Mouse (Mus musculus) olfactory bulb, adult 2 months (tissue): ENCODE results near the gene Rab4b. TPM values are rescaled to one million over a fixed set of nuclear protein-coding genes. Genes with fewer than 3 reads are reported as not detected.
A peak's percentile ranks its signal among the peaks of the same experiment; 100 is the strongest.

Source experiments
- H3K27ac ChIP-seq: fragments of 200-500 bp; 2 replicates; pipeline ENCODE4 v1.5.1; 2012; ENCODE audit warnings: low read depth, low read length; ENCODE audit not compliant: insufficient read depth
- H3K4me1 ChIP-seq: fragments of 200-500 bp; 2 replicates; pipeline ENCODE4 v1.6.1; 2012; ENCODE audit warnings: low read length; ENCODE audit not compliant: control insufficient read depth, insufficient read depth
- H3K4me3 ChIP-seq: fragments of 200-500 bp; 2 replicates; pipeline ENCODE4 v1.5.1; 2012; ENCODE audit warnings: mild to moderate bottlenecking, low read depth, low read length, moderate library complexity; ENCODE audit not compliant: insufficient read depth
- CTCF ChIP-seq: fragments of 200-500 bp; IDR thresholded peaks from 2 replicates; pipeline ENCODE4 v1.5.1; 2012; ENCODE audit warnings: low read depth, mild to moderate bottlenecking, low read length, moderate library complexity; ENCODE audit not compliant: insufficient read depth
- POLR2A ChIP-seq: fragments of 200-500 bp; IDR thresholded peaks from 2 replicates; pipeline ENCODE4 v1.6.1; 2012; ENCODE audit warnings: mild to moderate bottlenecking, low read depth, low read length, moderate library complexity; ENCODE audit not compliant: insufficient read depth
- WGBS: fragments of 180-500 bp; shearing (Covaris S2); methylation state at CpG from one replicate; pipeline ENCODE4 v1.1.7; 2018; 5-methylcytosine and 5-hydroxymethylcytosine counted together
- polyA plus RNA-seq: library from polyadenylated mRNA; stranded (reverse); fragments of >200 nt; gene quantifications from 2 replicates; pipeline ENCODE4 v1.2.4, GENCODE M21; 2012; ENCODE audit warnings: low replicate concordance; ENCODE audit not compliant: missing spikeins, insufficient read depth, insufficient read length

Gene Rab4b
- polyA plus RNA-seq, 1 experiment = not detected

- H3K27ac ChIP-seq = no peak overlapping the region
- WGBS = 95% methylated on average over 5 of the region's 5 CpGs
- no peak overlapping the region for H3K4me3 ChIP-seq
These were observed 13.7 kb upstream of the Rab4b start for GRCm38 (mm10) chr7:27192434-27192833.

GRCm38 (mm10) chr7:27189271-27189931 is 10.7 kb upstream of the Rab4b start:
- no peak overlapping the region for H3K27ac ChIP-seq
- 95% methylated on average over 10 of the region's 10 CpGs for WGBS
- peaks cover 7% of the 10 kb centered on the region; the same call in 1 of the 2 replicates for H3K4me1 ChIP-seq
- TF ChIP-seq CTCF (no peak), POLR2A (no peak)
- no peak overlapping the region for H3K4me3 ChIP-seq

More at GRCm38 (mm10) chr7:27192434-27192833, 13.7 kb upstream of the Rab4b start:
- TF ChIP-seq POLR2A (no peak), CTCF (no peak)
- peaks cover 9% of the 10 kb centered on the region for H3K4me1 ChIP-seq

- H3K4me3 ChIP-seq = no peak overlapping the region
- H3K4me1 ChIP-seq = no peaks in the 10 kb centered on the region
- no peak for TF ChIP-seq POLR2A
- TF ChIP-seq CTCF = no peak
- 86% methylated on average over 5 of the region's 5 CpGs for WGBS
- no peak overlapping the region for H3K27ac ChIP-seq
These were observed 7.3 kb upstream of the Rab4b start for GRCm38 (mm10) chr7:27185986-27186385.

- 63% methylated on average over 3 of the region's 3 CpGs for WGBS
- no peak for TF ChIP-seq POLR2A
- TF ChIP-seq CTCF = no peak; the same call in 1 of the 2 replicates
- no peak overlapping the region for H3K27ac ChIP-seq
- H3K4me1 ChIP-seq = no peaks in the 10 kb centered on the region
- no peak overlapping the region for H3K4me3 ChIP-seq
These were observed 6.3 kb upstream of the Rab4b start for GRCm38 (mm10) chr7:27184964-27185363.

- Histone ChIP-seq H3K4me1 (no peaks in the 10 kb centered on the region), H3K27ac (no peak overlapping the region), H3K4me3 (no peak overlapping the region)
- WGBS = 59% methylated on average over 1 of the region's 1 CpGs
- TF ChIP-seq CTCF (no peak), POLR2A (no peak)
These were observed 3.8 kb upstream of the Rab4b start for GRCm38 (mm10) chr7:27182498-27182897.

- WGBS = 68% methylated on average over 14 of the region's 14 CpGs
- Histone ChIP-seq H3K27ac (no peak within 1 kb of the TSS), H3K4me1 (no peaks in the 10 kb centered on the region), H3K4me3 (no peak within 1 kb of the TSS)
- TF ChIP-seq CTCF (no peak), POLR2A (no peak)
These were observed 2.4 kb upstream of the Rab4b start, which contains the start of the genes Gm21983 and Mia for GRCm38 (mm10) chr7:27180837-27181695. TSS of gene Gm21983 (minus strand) at chr7:27181086. TSS of gene Mia (minus strand) at chr7:27181157.

GRCm38 (mm10) chr7:27180036-27180435 is 1.3 kb upstream of the Rab4b start:
- Histone ChIP-seq H3K4me1 (no peaks in the 10 kb centered on the region), H3K4me3 (no peak overlapping the region), H3K27ac (no peak overlapping the region)
- WGBS = 38% methylated on average over 5 of the region's 5 CpGs
- TF ChIP-seq POLR2A = no peak
- TF ChIP-seq CTCF = no peak

GRCm38 (mm10) chr7:27179217-27179918 is 672 bp upstream of the Rab4b start:
- peak overlapping the region; percentile 85 for H3K27ac ChIP-seq
- H3K4me1 ChIP-seq = no peaks in the 10 kb centered on the region
- whole genome bisulfite sequencing = 38% methylated on average over 16 of the region's 16 CpGs
- peak overlapping the region; percentile 47 for H3K4me3 ChIP-seq
- no peak for TF ChIP-seq CTCF
- no peak for TF ChIP-seq POLR2A
